Mouse (Mus musculus) olfactory bulb, adult 2 months (tissue): ENCODE data around the gene Nfkbiz. TPM values are rescaled to one million over a fixed set of nuclear protein-coding genes. Genes with fewer than 3 reads are reported as not detected.

Experiments
- H3K27ac ChIP-seq: fragments of 200-500 bp; 2 replicates; pipeline ENCODE4 v1.5.1; 2012; ENCODE audit warnings: low read depth, low read length; ENCODE audit not compliant: insufficient read depth
- H3K4me1 ChIP-seq: fragments of 200-500 bp; 2 replicates; pipeline ENCODE4 v1.6.1; 2012; ENCODE audit warnings: low read length; ENCODE audit not compliant: control insufficient read depth, insufficient read depth
- H3K4me3 ChIP-seq: fragments of 200-500 bp; 2 replicates; pipeline ENCODE4 v1.5.1; 2012; ENCODE audit warnings: mild to moderate bottlenecking, low read depth, low read length, moderate library complexity; ENCODE audit not compliant: insufficient read depth
- CTCF ChIP-seq: fragments of 200-500 bp; IDR thresholded peaks from 2 replicates; pipeline ENCODE4 v1.5.1; 2012; ENCODE audit warnings: low read depth, mild to moderate bottlenecking, low read length, moderate library complexity; ENCODE audit not compliant: insufficient read depth
- POLR2A ChIP-seq: fragments of 200-500 bp; IDR thresholded peaks from 2 replicates; pipeline ENCODE4 v1.6.1; 2012; ENCODE audit warnings: mild to moderate bottlenecking, low read depth, low read length, moderate library complexity; ENCODE audit not compliant: insufficient read depth
- WGBS: fragments of 180-500 bp; shearing (Covaris S2); methylation state at CpG from one replicate; pipeline ENCODE4 v1.1.7; 2018; 5-methylcytosine and 5-hydroxymethylcytosine counted together
- polyA plus RNA-seq: library from polyadenylated mRNA; stranded (reverse); fragments of >200 nt; gene quantifications from 2 replicates; pipeline ENCODE4 v1.2.4, GENCODE M21; 2012; ENCODE audit warnings: low replicate concordance; ENCODE audit not compliant: missing spikeins, insufficient read depth, insufficient read length

The Nfkbiz gene
- polyA plus RNA-seq, 1 experiment: not detected

GRCm38 (mm10) chr16:55811792-55812191 is 26.9 kb downstream of the Nfkbiz start:
- Histone ChIP-seq H3K4me1 (no peaks in the 10 kb centered on the region), H3K27ac (no peak overlapping the region), H3K4me3 (no peak overlapping the region)
- WGBS: 88% methylated on average over 6 of the region's 6 CpGs
- TF ChIP-seq POLR2A (no peak), CTCF (no peak)

- 97% methylated on average over 9 of the region's 9 CpGs for WGBS
- no peak overlapping the region for H3K27ac ChIP-seq
- no peaks in the 10 kb centered on the region for H3K4me1 ChIP-seq
- TF ChIP-seq CTCF (no peak), POLR2A (no peak)
- no peak overlapping the region for H3K4me3 ChIP-seq
These were observed 28.8 kb downstream of the Nfkbiz start for GRCm38 (mm10) chr16:55809779-55810514.

- WGBS: 96% methylated on average over 6 of the region's 6 CpGs
- H3K4me3 ChIP-seq: no peak overlapping the region
- H3K27ac ChIP-seq: no peak overlapping the region
- no peak for TF ChIP-seq POLR2A
- TF ChIP-seq CTCF: no peak
- H3K4me1 ChIP-seq: no peaks in the 10 kb centered on the region
These were observed 29.4 kb downstream of the Nfkbiz start for GRCm38 (mm10) chr16:55809345-55809744.

DNA sequence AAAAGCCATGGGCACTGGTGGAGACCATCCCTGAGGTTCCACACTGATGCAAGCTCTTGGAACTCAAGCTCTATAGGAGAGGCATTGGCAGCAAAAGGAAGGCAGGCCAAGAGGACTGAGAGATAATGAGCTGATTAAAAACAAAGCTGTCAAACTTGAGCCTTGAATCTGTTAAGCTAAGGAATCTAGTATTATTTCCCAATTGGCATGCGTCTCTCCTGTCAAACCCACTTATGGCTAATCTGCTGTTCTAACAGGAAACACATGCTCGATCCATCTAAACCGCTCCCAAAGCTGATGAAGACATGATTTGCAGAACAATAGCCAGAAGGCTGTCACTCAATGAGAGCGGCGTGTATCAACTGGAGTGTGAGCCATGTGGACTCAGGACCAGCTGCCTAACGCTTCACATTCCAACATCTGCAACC is 31.2 kb downstream of the Nfkbiz start:
- no peaks in the 10 kb centered on the region for H3K4me1 ChIP-seq
- WGBS: 61% methylated on average over 6 of the region's 6 CpGs
- H3K4me3 ChIP-seq: no peak overlapping the region
- H3K27ac ChIP-seq: no peak overlapping the region
- TF ChIP-seq CTCF (no peak), POLR2A (no peak)

DNA sequence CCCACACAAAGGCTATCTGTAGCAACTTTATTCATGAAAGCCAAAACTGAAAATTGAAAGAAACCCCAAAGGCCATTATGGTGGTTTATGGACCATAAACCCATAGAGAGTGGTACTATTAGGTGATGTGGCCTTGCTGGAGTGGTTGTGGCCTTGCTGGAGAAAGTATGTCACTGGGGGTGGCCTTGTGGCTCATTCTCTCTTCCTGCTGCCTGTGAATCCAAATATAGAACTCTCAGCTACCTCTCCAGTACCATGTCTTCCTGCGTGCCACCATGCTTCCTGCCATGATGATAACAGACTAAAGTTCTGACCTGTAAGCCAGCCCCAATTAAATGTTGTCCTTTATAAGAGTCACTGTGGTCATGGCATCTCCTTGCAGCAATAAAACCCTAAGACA is 33.9 kb downstream of the Nfkbiz start:
- WGBS: 94% methylated on average over 1 of the region's 1 CpGs
- no peaks in the 10 kb centered on the region for H3K4me1 ChIP-seq
- H3K4me3 ChIP-seq: no peak overlapping the region
- TF ChIP-seq POLR2A: no peak
- no peak for TF ChIP-seq CTCF
- no peak overlapping the region for H3K27ac ChIP-seq

GRCm38 (mm10) chr16:55801629-55802028 is 37.1 kb downstream of the Nfkbiz start:
- no peak overlapping the region for H3K27ac ChIP-seq
- H3K4me3 ChIP-seq: no peak overlapping the region
- 88% methylated on average over 1 of the region's 1 CpGs for WGBS
- TF ChIP-seq POLR2A (no peak), CTCF (no peak)
- H3K4me1 ChIP-seq: no peaks in the 10 kb centered on the region

- no peak for TF ChIP-seq POLR2A
- H3K4me1 ChIP-seq: no peaks in the 10 kb centered on the region
- no peak overlapping the region for H3K4me3 ChIP-seq
- 78% methylated on average over 7 of the region's 7 CpGs for WGBS
- H3K27ac ChIP-seq: no peak overlapping the region
These were observed 39.9 kb downstream of the Nfkbiz start for GRCm38 (mm10) chr16:55798845-55799244.

GRCm38 (mm10) chr16:55790326-55790725 is 48.4 kb downstream of the Nfkbiz start:
- H3K4me1 ChIP-seq: no peaks in the 10 kb centered on the region
- 94% methylated on average over 7 of the region's 7 CpGs for WGBS
- no peak overlapping the region for H3K4me3 ChIP-seq
- TF ChIP-seq CTCF: no peak
- TF ChIP-seq POLR2A: no peak
- no peak overlapping the region for H3K27ac ChIP-seq

- no peak overlapping the region for H3K27ac ChIP-seq
- 23% methylated on average over 1 of the region's 1 CpGs for WGBS
- TF ChIP-seq CTCF (no peak), POLR2A (no peak)
- H3K4me3 ChIP-seq: no peak overlapping the region
- H3K4me1 ChIP-seq: no peaks in the 10 kb centered on the region
These were observed 49.4 kb downstream of the Nfkbiz start for GRCm38 (mm10) chr16:55789291-55789690.

GRCm38 (mm10) chr16:55788671-55789070 is 50.0 kb downstream of the Nfkbiz start:
- Histone ChIP-seq H3K4me3 (no peak overlapping the region), H3K27ac (no peak overlapping the region), H3K4me1 (no peaks in the 10 kb centered on the region)
- no peak for TF ChIP-seq POLR2A
- WGBS: 87% methylated on average over 5 of the region's 5 CpGs
